Mouse (Mus musculus): ENCODE data around the gene Ip6k2.

- TF ChIP-seq CTCF (conservative IDR thresholded peaks at IDR 0.05; ENCODE audit: low read length) (no peak), NANOG (IDR thresholded peaks at IDR 0.05; ENCODE audit: borderline replicate concordance, low read length) (no peak), POU5F1 (IDR thresholded peaks at IDR 0.05; ENCODE audit: borderline replicate concordance, low read length) (no peak)
Observed at GRCm38 (mm10) chr9:108797477-108797876, 13.9 kb downstream of the Ip6k2 start.
